Mouse (Mus musculus): ENCODE data around the gene Slc35f1.
"Not testable (repeated sequence)": the region's sequence is repeated elsewhere in the genome, so short reads cannot be mapped to it uniquely, and the experiment has no call there.

Gene Slc35f1

GRCm38 (mm10) chr10:52787075-52787474, 96.7 kb downstream of the Slc35f1 start:
- no peak for DNase-seq (ENCODE audit: low spot score)

GRCm38 (mm10) chr10:52791560-52791959, 101.2 kb downstream of the Slc35f1 start:
- DNase-seq (ENCODE audit: low spot score): no peak

GRCm38 (mm10) chr10:52797454-52797853, 107.1 kb downstream of the Slc35f1 start:
- no peak for DNase-seq (ENCODE audit: low spot score)

GRCm38 (mm10) chr10:52807808-52808207, 117.5 kb downstream of the Slc35f1 start:
- no peak for DNase-seq (ENCODE audit: low spot score)

- peak; percentile 0 for DNase-seq (ENCODE audit: low spot score)
These were observed 122.5 kb downstream of the Slc35f1 start for GRCm38 (mm10) chr10:52812861-52813260.

- no peak for DNase-seq (ENCODE audit: low spot score)
These were observed 124.0 kb downstream of the Slc35f1 start for GRCm38 (mm10) chr10:52814358-52814757.

- DNase-seq (ENCODE audit: low spot score): no peak
These were observed 129.3 kb downstream of the Slc35f1 start for GRCm38 (mm10) chr10:52819661-52820060.

- no peak for DNase-seq (ENCODE audit: low spot score)
These were observed 132.6 kb downstream of the Slc35f1 start for GRCm38 (mm10) chr10:52822909-52823308.

- no peak for DNase-seq (ENCODE audit: low spot score)
These were observed 135.4 kb downstream of the Slc35f1 start for GRCm38 (mm10) chr10:52825746-52826145.

- no peak for DNase-seq (ENCODE audit: low spot score)
These were observed 150.5 kb downstream of the Slc35f1 start for GRCm38 (mm10) chr10:52840819-52841218.

- no peak for DNase-seq (ENCODE audit: low spot score)
These were observed 161.7 kb downstream of the Slc35f1 start for GRCm38 (mm10) chr10:52851994-52852393.

GRCm38 (mm10) chr10:52860851-52861250, 170.5 kb downstream of the Slc35f1 start:
- peak; percentile 1 for DNase-seq (ENCODE audit: low spot score)

GRCm38 (mm10) chr10:52864936-52865335, 174.6 kb downstream of the Slc35f1 start:
- peak; percentile 7 for DNase-seq (ENCODE audit: low spot score)

GRCm38 (mm10) chr10:52871110-52871509, 180.8 kb downstream of the Slc35f1 start:
- DNase-seq (ENCODE audit: low spot score): no peak

- DNase-seq (ENCODE audit: low spot score): no peak
These were observed 183.8 kb downstream of the Slc35f1 start for GRCm38 (mm10) chr10:52874133-52874532.

GRCm38 (mm10) chr10:52874712-52875111, 184.4 kb downstream of the Slc35f1 start:
- peak; percentile 7 for DNase-seq (ENCODE audit: low spot score)

- no peak for DNase-seq (ENCODE audit: low spot score)
These were observed 187.1 kb downstream of the Slc35f1 start for GRCm38 (mm10) chr10:52877263-52878021.

GRCm38 (mm10) chr10:52878093-52878801, 187.9 kb downstream of the Slc35f1 start:
- no peak for DNase-seq (ENCODE audit: low spot score)

GRCm38 (mm10) chr10:52896724-52897123, 206.4 kb downstream of the Slc35f1 start:
- DNase-seq (ENCODE audit: low spot score): not testable (repeated sequence)

- no peak for DNase-seq (ENCODE audit: low spot score)
These were observed 214.6 kb downstream of the Slc35f1 start for GRCm38 (mm10) chr10:52904914-52905313.

- DNase-seq (ENCODE audit: low spot score): no peak
These were observed 221.4 kb downstream of the Slc35f1 start for GRCm38 (mm10) chr10:52911762-52912161.

- DNase-seq (ENCODE audit: low spot score): no peak
These were observed 228.4 kb downstream of the Slc35f1 start for GRCm38 (mm10) chr10:52918715-52919114.

- no peak for DNase-seq (ENCODE audit: low spot score)
These were observed 232.8 kb downstream of the Slc35f1 start for GRCm38 (mm10) chr10:52923143-52923542.

All from lung, postnatal 25 days (tissue).